Mouse (Mus musculus) midbrain, embryonic 15.5 days (tissue): ENCODE measurements around the gene Phgr1. TPM values are rescaled to one million over a fixed set of nuclear protein-coding genes. Genes with fewer than 3 reads are reported as not detected.

Experiments
- ATAC-seq: fragments of 200-750 bp; cut with Nextera tagmentation; replicated peaks from 2 replicates; pipeline ENCODE4 v1.8.0; 2017; ENCODE audit warnings: moderate TSS enrichment
- H3K27ac ChIP-seq: fragments of 300-500 bp; sonication (generic); 2 replicates; pipeline ENCODE4 v1.5.1; 2015; ENCODE audit warnings: mild to moderate bottlenecking, inconsistent platforms
- H3K27me3 ChIP-seq: fragments of 300-500 bp; sonication (generic); replicated peaks from 2 replicates; pipeline ENCODE4 v1.6.1; 2015; ENCODE audit warnings: inconsistent platforms
- H3K36me3 ChIP-seq: fragments of 300-500 bp; sonication (generic); replicated peaks from 2 replicates; pipeline ENCODE4 v1.6.1; 2015; ENCODE audit warnings: inconsistent platforms
- H3K4me1 ChIP-seq: fragments of 300-500 bp; sonication (generic); 2 replicates; pipeline ENCODE4 v1.6.1; 2015; ENCODE audit warnings: inconsistent platforms
- H3K4me2 ChIP-seq: fragments of 300-500 bp; sonication (generic); 2 replicates; pipeline ENCODE4 v1.6.1; 2015; ENCODE audit warnings: inconsistent platforms, mild to moderate bottlenecking, moderate library complexity
- H3K4me3 ChIP-seq: fragments of 300-500 bp; sonication (generic); 2 replicates; pipeline ENCODE4 v1.5.1; 2015; ENCODE audit warnings: mild to moderate bottlenecking, inconsistent platforms
- H3K9ac ChIP-seq: fragments of 300-500 bp; sonication (generic); 2 replicates; pipeline ENCODE4 v1.6.1; 2015; ENCODE audit warnings: mild to moderate bottlenecking, inconsistent platforms
- H3K9me3 ChIP-seq: fragments of 300-500 bp; sonication (generic); 2 replicates; pipeline ENCODE4 v1.6.1; 2016; ENCODE audit warnings: inconsistent platforms
- WGBS: fragments of 180-500 bp; shearing (Covaris S2); methylation state at CpG from one replicate; pipeline ENCODE4 v1.1.7; 2015; ENCODE audit warnings: mixed read lengths; 5-methylcytosine and 5-hydroxymethylcytosine counted together
- polyA plus RNA-seq: library from polyadenylated mRNA; unstranded; fragments of >200 nt; fragmentation: Nextera tagmentation; extraction: Ambion mirVana; gene quantifications from 2 replicates; pipeline ENCODE4 v1.2.1, GENCODE M21; 2015

The Phgr1 gene
- polyA plus RNA-seq, 1 experiment from 2014 or later, result not detected

GRCm38 (mm10) chr2:118766041-118767033, 6.2 kb upstream of the Phgr1 start:
- 80% methylated on average over 10 of the region's 10 CpGs for WGBS
- no peaks in the 10 kb centered on the region for H3K36me3 ChIP-seq
- H3K27me3 ChIP-seq, result no peaks in the 10 kb centered on the region
- no peak overlapping the region for H3K4me3 ChIP-seq
- no peaks in the 10 kb centered on the region for H3K9me3 ChIP-seq
- peaks cover 20% of the 10 kb centered on the region for H3K4me1 ChIP-seq
- H3K9ac ChIP-seq, result no peak overlapping the region
- no peak for ATAC-seq
- H3K27ac ChIP-seq, result no peak overlapping the region
- H3K4me2 ChIP-seq, result no peak overlapping the region

GRCm38 (mm10) chr2:118774536-118774935, 2.0 kb downstream of the Phgr1 start:
- Histone ChIP-seq H3K4me1 (peaks cover 9% of the 10 kb centered on the region), H3K27ac (no peak overlapping the region), H3K9ac (no peak overlapping the region), H3K9me3 (no peaks in the 10 kb centered on the region), H3K27me3 (no peaks in the 10 kb centered on the region), H3K4me2 (no peak overlapping the region), H3K36me3 (no peaks in the 10 kb centered on the region), H3K4me3 (no peak overlapping the region)
- WGBS, result 87% methylated on average over 2 of the region's 2 CpGs
- no peak for ATAC-seq

GRCm38 (mm10) chr2:118775396-118775795, 2.8 kb downstream of the Phgr1 start:
- Histone ChIP-seq H3K27ac (no peak overlapping the region), H3K4me1 (peaks cover 14% of the 10 kb centered on the region), H3K9ac (no peak overlapping the region), H3K9me3 (no peaks in the 10 kb centered on the region), H3K4me2 (no peak overlapping the region), H3K27me3 (no peaks in the 10 kb centered on the region), H3K4me3 (no peak overlapping the region), H3K36me3 (no peaks in the 10 kb centered on the region)
- ATAC-seq, result no peak
- 63% methylated on average over 1 of the region's 1 CpGs for WGBS

- Histone ChIP-seq H3K27me3 (no peaks in the 10 kb centered on the region), H3K4me2 (no peak overlapping the region), H3K4me1 (peaks cover 19% of the 10 kb centered on the region), H3K36me3 (no peaks in the 10 kb centered on the region), H3K4me3 (no peak overlapping the region), H3K9ac (no peak overlapping the region), H3K27ac (no peak overlapping the region), H3K9me3 (no peaks in the 10 kb centered on the region)
- 87% methylated on average over 3 of the region's 4 CpGs for WGBS
- no peak for ATAC-seq
Measured at GRCm38 (mm10) chr2:118775846-118776245, 3.3 kb downstream of the Phgr1 start.

- H3K9me3 ChIP-seq, result no peaks in the 10 kb centered on the region
- no peaks in the 10 kb centered on the region for H3K36me3 ChIP-seq
- H3K4me1 ChIP-seq, result peaks cover 23% of the 10 kb centered on the region
- no peak overlapping the region for H3K4me2 ChIP-seq
- no peak for ATAC-seq
- no peaks in the 10 kb centered on the region for H3K27me3 ChIP-seq
- no peak overlapping the region for H3K27ac ChIP-seq
- no peak overlapping the region for H3K9ac ChIP-seq
- WGBS, result 77% methylated on average over 2 of the region's 2 CpGs
- H3K4me3 ChIP-seq, result no peak overlapping the region
Measured at GRCm38 (mm10) chr2:118776295-118776694, 3.7 kb downstream of the Phgr1 start.

- H3K4me2 ChIP-seq, result no peak overlapping the region
- no peaks in the 10 kb centered on the region for H3K36me3 ChIP-seq
- peaks cover 23% of the 10 kb centered on the region for H3K4me1 ChIP-seq
- H3K9me3 ChIP-seq, result no peaks in the 10 kb centered on the region
- H3K9ac ChIP-seq, result no peak overlapping the region
- no peak overlapping the region for H3K4me3 ChIP-seq
- 86% methylated on average over 4 of the region's 4 CpGs for WGBS
- H3K27ac ChIP-seq, result no peak overlapping the region
- H3K27me3 ChIP-seq, result no peaks in the 10 kb centered on the region
- ATAC-seq, result no peak
Measured at GRCm38 (mm10) chr2:118778418-118778817, 5.8 kb downstream of the Phgr1 start.

- peak; percentile 49 for ATAC-seq
- H3K27ac ChIP-seq, result peak overlapping the region; percentile 88
- H3K4me2 ChIP-seq, result peak overlapping the region; percentile 69
- H3K36me3 ChIP-seq, result no peaks in the 10 kb centered on the region
- peak overlapping the region; percentile 72 for H3K9ac ChIP-seq
- H3K9me3 ChIP-seq, result no peaks in the 10 kb centered on the region
- no peaks in the 10 kb centered on the region for H3K27me3 ChIP-seq
- peaks cover 23% of the 10 kb centered on the region for H3K4me1 ChIP-seq
- H3K4me3 ChIP-seq, result peak overlapping the region; percentile 58
- WGBS, result 6% methylated on average over 10 of the region's 10 CpGs
Measured at GRCm38 (mm10) chr2:118779065-118779464, 6.5 kb downstream of the Phgr1 start.

GRCm38 (mm10) chr2:118779504-118780480, 7.2 kb downstream of the Phgr1 start, which contains the start of gene Disp2:
Gene Disp2, plus strand, starts transcription at chr2:118779719.
- Histone ChIP-seq H3K4me1 (peaks cover 23% of the 10 kb centered on the region), H3K36me3 (no peaks in the 10 kb centered on the region), H3K4me3 (peak within 1 kb of the TSS; percentile 58), H3K27me3 (no peaks in the 10 kb centered on the region), H3K27ac (peak within 1 kb of the TSS; percentile 88), H3K9ac (peak within 1 kb of the TSS; percentile 72), H3K9me3 (no peaks in the 10 kb centered on the region), H3K4me2 (peak within 1 kb of the TSS; percentile 69)
- ATAC-seq, result peak; percentile 97
- WGBS, result 9% methylated on average over 39 of the region's 39 CpGs

- no peak for ATAC-seq
Measured at GRCm38 (mm10) chr2:118781115-118781514, 8.5 kb downstream of the Phgr1 start.

GRCm38 (mm10) chr2:118782303-118782702, 9.7 kb downstream of the Phgr1 start:
- H3K9ac ChIP-seq, result no peak overlapping the region
- no peaks in the 10 kb centered on the region for H3K27me3 ChIP-seq
- peaks cover 20% of the 10 kb centered on the region for H3K4me1 ChIP-seq
- no peak overlapping the region for H3K27ac ChIP-seq
- H3K9me3 ChIP-seq, result no peaks in the 10 kb centered on the region
- no peak overlapping the region for H3K4me3 ChIP-seq
- H3K4me2 ChIP-seq, result no peak overlapping the region
- ATAC-seq, result no peak
- 72% methylated on average over 4 of the region's 4 CpGs for WGBS
- peaks cover 15% of the 10 kb centered on the region for H3K36me3 ChIP-seq

More at GRCm38 (mm10) chr2:118781115-118781514, 8.5 kb downstream of the Phgr1 start:
- WGBS, result 35% methylated on average over 1 of the region's 1 CpGs
- peaks cover 3% of the 10 kb centered on the region for H3K36me3 ChIP-seq
- H3K4me2 ChIP-seq, result peak overlapping the region; percentile 69
- peak overlapping the region; percentile 58 for H3K4me3 ChIP-seq
- H3K27me3 ChIP-seq, result no peaks in the 10 kb centered on the region
- no peak overlapping the region for H3K27ac ChIP-seq
- no peaks in the 10 kb centered on the region for H3K9me3 ChIP-seq
- H3K9ac ChIP-seq, result no peak overlapping the region
- peaks cover 20% of the 10 kb centered on the region for H3K4me1 ChIP-seq

- 68% methylated on average over 5 of the region's 5 CpGs for WGBS
Measured at GRCm38 (mm10) chr2:118783093-118783492, 10.5 kb downstream of the Phgr1 start.

GRCm38 (mm10) chr2:118783663-118784062, 11.1 kb downstream of the Phgr1 start:
- 94% methylated on average over 7 of the region's 7 CpGs for WGBS
- Histone ChIP-seq H3K4me2 (no peak overlapping the region), H3K9ac (no peak overlapping the region)

More at GRCm38 (mm10) chr2:118783093-118783492, 10.5 kb downstream of the Phgr1 start:
- Histone ChIP-seq H3K36me3 (peaks cover 20% of the 10 kb centered on the region), H3K9me3 (no peaks in the 10 kb centered on the region), H3K4me3 (no peak overlapping the region), H3K27me3 (no peaks in the 10 kb centered on the region), H3K4me1 (peaks cover 20% of the 10 kb centered on the region), H3K9ac (no peak overlapping the region), H3K4me2 (no peak overlapping the region), H3K27ac (no peak overlapping the region)
- no peak for ATAC-seq

More at GRCm38 (mm10) chr2:118783663-118784062, 11.1 kb downstream of the Phgr1 start:
- no peak for ATAC-seq
- Histone ChIP-seq H3K36me3 (peaks cover 20% of the 10 kb centered on the region), H3K4me1 (peaks cover 20% of the 10 kb centered on the region), H3K27ac (no peak overlapping the region), H3K27me3 (no peaks in the 10 kb centered on the region), H3K9me3 (no peaks in the 10 kb centered on the region), H3K4me3 (no peak overlapping the region)
